Mouse (Mus musculus) kidney, adult 8-10 months (tissue): Measurements from ENCODE around the gene Fam222a.
A peak's percentile ranks its signal among the peaks of the same experiment; 100 is the strongest.

Experiments
- DNase-seq, 2 experiments: peaks; one replicate each; pipeline ENCODE4 v3.0.0; 2022

Gene Fam222a

GRCm38 (mm10) chr5:114560965-114561364 is 6.9 kb upstream of the Fam222a start:
- no peak for DNase-seq

GRCm38 (mm10) chr5:114563994-114564393 is 3.8 kb upstream of the Fam222a start:
- DNase-seq: no peak

GRCm38 (mm10) chr5:114565305-114565704 is 2.5 kb upstream of the Fam222a start:
- DNase-seq: peak; percentile 87

- no peak for DNase-seq
Observed at GRCm38 (mm10) chr5:114565751-114566150, 2.1 kb upstream of the Fam222a start.

- no peak for DNase-seq
Observed at GRCm38 (mm10) chr5:114566461-114566860, 1.4 kb upstream of the Fam222a start.

- peak; percentile 95 for DNase-seq
Observed at GRCm38 (mm10) chr5:114567075-114567517, 720 bp upstream of the Fam222a start.

GRCm38 (mm10) chr5:114568818-114569217 is 1.0 kb downstream of the Fam222a start:
- DNase-seq: no peak

- peak in 1 of 2 experiments; percentile 45 for DNase-seq
Observed at GRCm38 (mm10) chr5:114569918-114570670, 2.3 kb downstream of the Fam222a start.

- no peak for DNase-seq
Observed at GRCm38 (mm10) chr5:114570791-114571450, 3.1 kb downstream of the Fam222a start.

- DNase-seq: no peak
Observed at GRCm38 (mm10) chr5:114571451-114572030, 3.7 kb downstream of the Fam222a start.

- peak in 1 of 2 experiments; percentile 59 for DNase-seq
Observed at GRCm38 (mm10) chr5:114572997-114573396, 5.2 kb downstream of the Fam222a start.

- peak in 1 of 2 experiments; percentile 68 for DNase-seq
Observed at GRCm38 (mm10) chr5:114573920-114574628, 6.3 kb downstream of the Fam222a start.

- DNase-seq: no peak
Observed at GRCm38 (mm10) chr5:114575010-114575409, 7.2 kb downstream of the Fam222a start.

GRCm38 (mm10) chr5:114575530-114575929 is 7.7 kb downstream of the Fam222a start:
- no peak for DNase-seq

- DNase-seq: no peak
Observed at GRCm38 (mm10) chr5:114575986-114576605, 8.3 kb downstream of the Fam222a start.

GRCm38 (mm10) chr5:114578361-114578760 is 10.5 kb downstream of the Fam222a start:
- no peak for DNase-seq

- no peak for DNase-seq
Observed at GRCm38 (mm10) chr5:114579714-114580357, 12.0 kb downstream of the Fam222a start.

- DNase-seq: no peak
Observed at GRCm38 (mm10) chr5:114581486-114581885, 13.7 kb downstream of the Fam222a start.

- no peak for DNase-seq
Observed at GRCm38 (mm10) chr5:114583046-114583445, 15.2 kb downstream of the Fam222a start.

- no peak for DNase-seq
Observed at GRCm38 (mm10) chr5:114583490-114584175, 15.8 kb downstream of the Fam222a start.

GRCm38 (mm10) chr5:114584293-114585104 is 16.7 kb downstream of the Fam222a start:
- no peak for DNase-seq
